Mouse (Mus musculus): ENCODE data around the gene Myrfl.

Gene Myrfl

DNA sequence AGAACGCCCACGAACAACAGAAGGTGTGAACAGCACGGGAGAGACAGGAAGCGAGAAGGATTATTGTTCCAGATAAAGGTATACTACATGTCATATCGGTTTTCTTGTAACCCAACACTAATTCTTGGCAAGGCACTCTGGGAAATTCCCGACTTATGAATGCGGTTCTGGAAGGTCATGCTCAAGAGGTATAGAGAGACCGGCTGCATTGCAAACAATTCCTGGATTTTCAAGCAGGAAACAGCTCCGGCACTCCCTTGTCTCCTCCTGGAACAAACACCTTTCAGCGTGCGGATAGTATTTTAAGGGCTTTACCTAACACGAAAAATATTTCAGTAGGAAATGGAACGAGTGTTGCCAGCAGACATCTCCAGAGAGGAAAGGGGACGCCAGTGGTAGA is 145.8 kb downstream of the Myrfl start:
- DNase-seq = no peak

- no peak for DNase-seq
Observed at GRCm38 (mm10) chr10:116750062-116750461, 146.7 kb downstream of the Myrfl start.

- DNase-seq = no peak
Observed at GRCm38 (mm10) chr10:116748681-116749080, 148.0 kb downstream of the Myrfl start.

DNA sequence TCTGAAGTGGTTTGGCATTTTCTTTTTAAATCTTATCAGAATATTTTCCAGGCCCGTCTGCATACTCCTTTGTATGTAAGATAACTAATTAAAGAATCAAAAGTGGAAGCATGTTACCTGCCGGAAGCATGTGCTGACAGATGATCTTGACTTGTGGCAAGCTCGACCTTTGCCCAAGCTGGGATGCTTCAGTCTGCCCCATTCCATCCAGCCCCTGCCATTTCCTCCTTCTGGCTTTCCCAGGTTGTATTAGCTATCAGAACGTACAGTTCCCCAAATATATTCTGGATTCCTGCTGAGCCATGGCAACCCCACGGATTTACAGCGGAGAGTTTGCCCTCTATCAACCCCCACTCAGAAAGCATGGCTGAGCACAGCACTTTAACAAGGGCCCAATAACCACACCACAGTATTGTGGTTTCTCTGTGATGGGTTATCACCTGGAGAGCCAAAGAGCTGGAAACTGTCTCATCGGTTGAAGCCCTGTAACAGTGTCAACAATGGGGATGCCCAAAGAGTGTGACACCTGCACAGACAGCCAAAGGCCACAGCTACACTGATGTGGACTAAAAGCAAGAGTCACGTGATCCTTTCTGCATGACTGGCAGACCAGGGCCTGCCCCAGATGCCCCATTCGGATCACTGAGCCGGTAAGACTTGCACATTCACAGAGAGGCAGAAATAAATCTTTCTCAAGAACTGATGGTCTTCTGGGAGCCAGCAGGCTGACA is 150.3 kb downstream of the Myrfl start:
- peak; percentile 9 for DNase-seq

DNA sequence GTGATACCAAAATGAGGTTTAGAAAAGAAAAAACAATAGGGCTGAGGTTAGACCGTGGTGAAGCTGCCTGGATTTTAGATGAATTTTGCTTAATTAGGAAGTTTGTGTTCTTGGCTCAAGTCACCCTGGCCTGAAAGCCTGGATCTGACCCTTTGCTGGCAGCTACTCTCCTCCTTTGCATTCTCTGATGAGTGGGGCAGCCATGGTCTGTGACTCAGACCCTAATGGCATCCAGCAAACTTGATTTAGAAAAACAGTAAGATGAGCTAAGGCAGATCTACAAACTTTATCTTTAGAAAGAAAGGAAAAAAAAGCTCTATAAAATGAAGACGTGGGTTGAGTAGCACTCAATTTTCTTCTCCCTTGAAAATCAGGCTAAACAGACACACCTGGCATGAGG is 154.0 kb downstream of the Myrfl start:
- DNase-seq = no peak

GRCm38 (mm10) chr10:116742189-116742588 is 154.5 kb downstream of the Myrfl start:
- DNase-seq = no peak

- DNase-seq = no peak
Observed at GRCm38 (mm10) chr10:116741343-116741742, 155.4 kb downstream of the Myrfl start.

GRCm38 (mm10) chr10:116740073-116740472 is 156.6 kb downstream of the Myrfl start:
- DNase-seq = no peak

- DNase-seq = no peak
Observed at GRCm38 (mm10) chr10:116738533-116738932, 158.2 kb downstream of the Myrfl start.

GRCm38 (mm10) chr10:116735607-116736006 is 161.1 kb downstream of the Myrfl start:
- no peak for DNase-seq

- DNase-seq = no peak
Observed at GRCm38 (mm10) chr10:116733651-116734050, 163.1 kb downstream of the Myrfl start.

DNA sequence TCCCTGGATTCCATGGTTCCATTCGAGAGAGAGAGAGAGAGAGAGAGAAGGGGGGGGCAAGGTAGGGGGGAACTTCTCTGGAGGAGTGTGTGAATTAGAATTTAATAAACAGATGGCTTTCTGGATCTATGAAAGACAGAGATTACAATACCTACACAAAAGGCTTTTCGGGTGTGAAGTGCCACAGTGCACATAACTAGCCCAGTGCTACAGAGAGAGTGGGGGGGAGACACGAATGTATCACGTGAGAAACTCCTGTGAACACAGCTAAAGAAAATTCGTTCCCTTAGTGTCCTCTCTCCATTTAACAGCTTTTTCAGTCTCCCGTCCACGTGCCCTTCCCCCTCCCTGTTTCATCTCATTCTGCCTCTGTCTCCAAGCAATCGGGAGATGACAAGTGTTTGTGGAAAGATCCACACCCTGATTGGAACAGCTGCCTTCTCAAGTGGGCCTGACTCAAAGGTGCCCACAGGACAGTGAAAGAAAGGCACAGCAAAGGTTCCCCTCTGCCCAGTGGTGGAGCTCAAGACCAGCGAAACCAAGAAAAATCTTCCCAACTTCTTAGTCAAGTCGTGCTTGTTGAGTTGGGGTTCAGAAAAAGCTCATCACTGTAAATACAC is 166.6 kb downstream of the Myrfl start:
- no peak for DNase-seq

DNA sequence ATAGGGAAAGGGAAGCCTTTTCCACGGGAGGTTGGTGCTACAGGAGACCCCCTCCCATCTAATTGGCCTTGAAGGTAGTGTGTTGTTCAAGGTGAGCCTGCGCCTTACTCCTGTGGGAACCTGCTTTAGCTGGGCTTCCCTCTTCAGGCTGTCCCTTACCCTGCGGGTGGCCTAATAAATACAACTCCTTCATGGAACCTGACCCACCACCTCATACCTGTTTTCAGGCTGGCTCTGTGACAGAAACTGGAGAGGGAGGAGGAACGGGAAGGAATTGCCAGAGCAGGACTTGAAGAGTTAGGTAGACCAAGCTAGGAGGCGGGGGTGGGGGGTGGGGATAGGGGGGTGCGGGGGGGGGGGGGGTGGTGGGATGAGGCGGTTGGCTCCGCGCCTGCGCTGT is 167.9 kb downstream of the Myrfl start:
- DNase-seq = no peak

DNA sequence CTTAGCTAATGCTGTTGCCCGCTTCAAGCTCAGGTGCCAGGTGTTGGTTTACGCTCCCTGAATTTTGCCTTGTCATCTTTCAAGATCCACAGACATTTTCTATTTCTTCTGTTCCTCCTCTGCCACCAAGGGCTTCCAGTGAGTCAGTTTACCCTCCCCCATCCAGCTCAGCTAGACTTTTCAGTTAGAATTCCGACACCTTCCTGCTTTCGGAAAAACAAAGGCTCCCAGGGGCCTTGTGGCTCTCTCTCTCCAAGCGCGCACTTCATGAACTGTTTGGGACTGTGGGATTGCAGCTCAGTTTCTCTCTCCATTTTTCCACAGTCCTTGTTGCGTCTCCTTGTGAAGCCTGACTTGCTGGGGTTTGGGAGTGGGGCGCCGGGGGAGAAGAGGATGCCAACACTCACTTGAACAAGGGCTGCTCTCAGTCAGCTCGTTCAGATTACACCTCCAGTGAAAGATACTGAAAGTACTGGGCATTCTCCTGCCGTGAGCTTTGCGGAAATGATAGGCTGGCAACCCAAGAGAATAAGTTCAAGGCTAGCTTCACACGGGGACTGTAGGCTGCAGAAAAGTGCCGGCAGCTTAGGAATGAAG is 168.9 kb downstream of the Myrfl start:
- DNase-seq = no peak

Measured in thymus, postnatal 25 days (tissue).